Mouse (Mus musculus) G1E (cell line): ENCODE data around the gene Olfr310.

ENCODE experiments used
- CTCF ChIP-seq: IDR thresholded peaks from 2 replicates; pipeline ENCODE4 v1.5.1; 2012; ENCODE audit warnings: low read depth, low read length, inconsistent platforms, mixed read lengths
- GATA1 ChIP-seq: IDR thresholded peaks from 2 replicates; pipeline ENCODE4 v1.6.1; 2012; ENCODE audit warnings: borderline replicate concordance, low read length, inconsistent platforms, mixed read lengths
- GATA2 ChIP-seq: IDR thresholded peaks from 2 replicates; pipeline ENCODE4 v1.6.1; 2012; ENCODE audit warnings: low read depth, low read length, inconsistent platforms, borderline replicate concordance
- POLR2AphosphoS5 ChIP-seq: IDR thresholded peaks from 2 replicates; pipeline ENCODE4 v1.6.1; 2012; ENCODE audit warnings: low read depth, low read length, inconsistent platforms; ENCODE audit not compliant: insufficient replicate concordance
- TAL1 ChIP-seq: conservative IDR thresholded peaks from 2 replicates; pipeline ENCODE4 v1.6.1; 2012; ENCODE audit warnings: low read depth, low read length, inconsistent platforms, mixed read lengths

DNA sequence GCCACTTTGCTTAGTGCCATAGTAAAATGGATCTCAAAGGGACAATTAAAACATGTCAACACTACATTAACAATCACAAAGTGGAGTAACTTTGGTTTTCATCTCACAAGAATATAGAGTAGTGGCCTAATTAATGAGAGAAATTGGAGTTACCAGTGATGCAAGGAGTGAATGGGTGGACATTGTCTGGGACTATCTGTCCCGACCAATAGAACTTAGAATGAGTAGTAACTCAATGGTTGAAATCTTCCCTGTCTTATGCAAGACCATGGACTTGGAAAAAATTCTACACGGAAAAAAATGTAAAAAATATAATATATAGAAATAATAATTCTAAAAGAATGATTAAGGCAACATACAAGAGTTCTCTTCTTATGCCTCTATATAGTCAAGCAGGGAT is 36.6 kb upstream of the Olfr310 start, which contains the start of gene Olfr309:
- no peak for TF ChIP-seq GATA1
- TF ChIP-seq CTCF, result no peak
- TF ChIP-seq TAL1, result no peak
- TF ChIP-seq POLR2AphosphoS5, result no peak
- TF ChIP-seq GATA2, result no peak
